10 mouse cellular contexts compared by ENCODE assay signal in genomic region chr11:108447148-108447547, GRCm38 (mm10). TPM values are rescaled to one million over a fixed set of nuclear protein-coding genes. Genes with fewer than 3 reads are reported as not detected.
DNase-seq lines count a peak whose midpoint lies in the region; ATAC-seq and TF ChIP-seq lines count a peak whose summit lies in the region.
"Had no signal": no experiment of that assay in that cellular context is flagged by ENCODE, and none has a peak within 500 bp of the region (broad histone marks: within the 10 kb centered on the region; RNA-seq: fewer than 3 reads in every experiment).

No protein-coding gene starts in this region.

- H3K27ac ChIP-seq in layer of hippocampus, adult 2 months = no peak overlapping the region
- H3K27ac ChIP-seq: heart, embryonic 13.5 days had no signal

- peak; percentile 8 to 38 for DNase-seq in adrenal gland, postnatal 36 days
- DNase-seq in adrenal gland, adult 2 months = no peak
- DNase-seq in layer of hippocampus, adult 2 months (ENCODE audit: low spot score in 2 of 2) = no peak
- DNase-seq in layer of hippocampus, adult 18-20 months (ENCODE audit: low spot score in 2 of 2) = no peak
- DNase-seq in B cell, adult 2 months = peak; percentile 17 to 31
- DNase-seq in ovary, postnatal 36 days (ENCODE audit: low spot score) = no peak
- DNase-seq: cerebellum, adult 18-20 months had no signal

- peak; percentile 78 for TF ChIP-seq CTCF in layer of hippocampus, adult 2 months (conservative IDR thresholded peaks at IDR 0.05)

- peak; percentile 46; the same call in 1 of the 2 replicates for ATAC-seq in erythroid progenitor cell, adult 5-6 weeks (replicated peaks; ENCODE audit: low FRiP score, poor library complexity, severe bottlenecking)
- ATAC-seq in inflammation-experienced regulatory T-cells, adult 6 months = no peak

- H3K4me3 ChIP-seq in layer of hippocampus, adult 2 months = no peak overlapping the region
- H3K4me3 ChIP-seq: heart, embryonic 13.5 days had no signal

RNA-seq across cellular contexts. Expression of gene Cep112, which starts 22.2 kb away (rescaled TPM):
- total RNA-seq in adrenal gland, postnatal 36 days (2021) = 10 to 100 TPM; 10.5 to 11.3 TPM
- total RNA-seq in adrenal gland, adult 2 months (2021) = 10 to 100 TPM in 1 of 2 experiments, 1 to 10 TPM in 1; 9.0 to 12.0 TPM
- 0.17 and 0.48 TPM in 2 replicates for polyA plus RNA-seq in adrenal gland, adult 2 months (2012; rRNA removed)
- 10 to 100 TPM; 21.0 to 23.1 TPM for total RNA-seq in layer of hippocampus, adult 2 months (2021)
- 10 to 100 TPM; 22.6 to 26.0 TPM for total RNA-seq in layer of hippocampus, adult 18-20 months (2021)
- not detected in 2 replicates for total RNA-seq in erythroid progenitor cell, adult 5-6 weeks (2015; ENCODE audit: low replicate concordance)
- total RNA-seq in erythroid progenitor cell, adult 5-6 weeks (2017; ENCODE audit: low replicate concordance) = not detected in 2 replicates
- polyA plus RNA-seq in inflammation-experienced regulatory T-cells, adult 6 months (2017; shearing (Covaris generic)) = 1 to 10 TPM in 2 of 3 experiments, under 1 TPM in 1; 0.62 to 1.8 (median 1.0) TPM

Comparison
In these comparisons a context has a peak if more than half of its experiments do, and no peak if none do; other contexts are left out.
1. DNase-seq: peak in adrenal gland, postnatal 36 days (2 of 2) and B cell, adult 2 months (2 of 2); none in adrenal gland, adult 2 months (single experiment), layer of hippocampus, adult 2 months (0 of 2), layer of hippocampus, adult 18-20 months (0 of 2) and ovary, postnatal 36 days (single experiment).
2. RNA of gene Cep112, which starts 22.2 kb away (total RNA-seq): 22.6 to 26.0 TPM in layer of hippocampus, adult 18-20 months, 21.0 to 23.1 TPM in layer of hippocampus, adult 2 months, 9.0 to 12.0 TPM in adrenal gland, adult 2 months and 10.5 to 11.3 TPM in adrenal gland, postnatal 36 days; not detected in erythroid progenitor cell, adult 5-6 weeks; every median in the first group is over 4 times any median in the second.